Mouse (Mus musculus): ENCODE measurements at regions not wholly inside any gene's neighbourhood (a gene's known extent, or its start where the extent isn't known, plus 50 kb on each side); places are given as distances from the start of the nearest gene placed in this dataset.

DNA sequence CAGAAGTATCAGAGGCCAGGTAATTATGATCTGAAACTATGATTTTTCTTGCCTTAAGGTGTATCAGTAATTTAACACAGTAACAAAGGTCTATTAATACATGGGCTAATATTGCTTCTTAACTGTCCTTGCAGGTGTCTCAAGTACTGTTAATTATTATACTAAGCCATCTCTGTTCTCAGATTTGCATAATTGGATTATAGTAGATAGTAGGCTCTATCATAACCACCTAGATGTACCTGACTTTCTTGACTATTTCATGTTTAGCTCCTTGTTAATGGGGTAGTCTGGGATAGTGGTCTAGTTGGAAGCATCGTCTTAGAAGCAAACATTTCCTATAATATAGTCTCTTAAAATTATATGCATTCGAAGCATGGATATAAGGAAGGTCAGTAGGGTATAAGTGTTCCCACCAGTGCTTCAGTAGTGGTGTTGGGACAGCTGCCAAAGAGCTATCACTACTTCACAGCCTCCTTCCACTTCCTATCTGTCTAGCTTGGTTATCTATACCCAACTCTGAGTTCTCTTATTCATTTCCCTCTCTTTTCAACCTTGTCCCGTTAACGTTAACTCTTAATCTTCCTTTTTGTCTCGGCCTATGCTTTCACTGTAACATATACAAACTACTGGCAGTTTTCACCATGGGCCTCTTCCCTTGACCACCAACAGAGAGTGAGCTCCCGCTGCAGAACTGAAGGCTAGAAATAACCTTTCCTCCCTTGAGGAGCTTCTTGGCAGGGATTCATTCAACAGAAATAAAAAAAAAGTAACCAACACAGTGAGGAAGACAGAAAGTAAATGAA lies 630.9 kb upstream of the Lcorl start:
- peak in 1 of 2 experiments; percentile 13 for DNase-seq
- intact Hi-C loops (cut with DNase I) = no loop called here

DNA sequence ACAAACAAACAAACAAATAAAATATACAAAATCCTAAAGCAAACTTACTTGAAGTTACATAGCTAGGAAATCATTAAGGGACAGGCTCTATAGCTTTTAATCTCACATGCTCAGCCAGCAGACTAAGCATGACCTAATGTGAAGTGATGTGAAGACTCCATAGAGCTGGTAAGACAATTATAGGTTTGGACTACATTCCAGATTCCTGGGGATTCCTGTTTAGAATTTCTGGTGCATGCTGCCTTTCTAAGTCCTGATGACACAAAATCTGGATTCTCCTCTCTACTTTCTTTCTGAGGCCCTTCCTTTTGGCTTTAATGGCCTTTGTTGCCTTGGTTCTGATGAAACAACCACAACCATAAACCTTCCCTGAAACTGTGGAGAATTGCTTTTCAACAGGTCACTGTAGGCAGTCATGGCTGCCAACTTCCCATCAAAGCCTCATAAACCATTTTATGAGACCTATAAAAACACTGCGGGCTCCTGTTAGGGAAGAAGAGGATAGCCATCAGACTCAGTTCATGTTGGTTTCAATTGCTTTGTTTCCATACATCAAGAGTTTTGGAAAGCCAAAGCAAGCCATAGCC lies 629.4 kb upstream of the Lcorl start:
- DNase-seq = no peak
- intact Hi-C loops (cut with DNase I) = no loop called here

GRCm38 (mm10) chr5:46456356-46456755 lies 598.9 kb upstream of the Lcorl start:
- intact Hi-C loops (cut with DNase I) = no loop called here

DNA sequence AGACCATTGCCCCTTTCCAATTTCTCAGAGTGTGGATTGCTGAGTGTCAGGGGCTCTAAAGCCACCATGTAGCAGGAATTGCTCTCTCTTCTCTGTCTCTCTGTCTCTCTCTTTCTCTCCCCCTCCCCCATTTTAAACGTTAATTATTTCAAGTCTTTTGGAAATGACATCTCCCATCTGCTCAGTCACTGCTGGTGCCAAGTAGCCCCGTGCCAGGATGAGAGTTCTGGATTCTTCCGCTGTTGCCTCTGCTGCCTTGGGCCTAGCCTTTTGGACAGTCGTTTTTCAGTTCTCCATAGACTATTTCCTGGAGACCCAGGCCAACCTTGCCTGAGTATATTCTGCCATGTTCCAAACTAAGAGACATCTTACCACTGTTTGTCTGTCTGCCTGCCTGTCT lies 590.9 kb upstream of the Lcorl start:
- intact Hi-C loops (cut with DNase I) = loop anchor here (10.0 kb wide), 2 partner anchors 1527 to 1687 kb away; no protein-coding TSS in a partner anchor
- peak in 1 of 2 experiments; percentile 16 for DNase-seq

More at GRCm38 (mm10) chr5:46456356-46456755, 598.9 kb upstream of the Lcorl start:
- DNase-seq = no peak

DNA sequence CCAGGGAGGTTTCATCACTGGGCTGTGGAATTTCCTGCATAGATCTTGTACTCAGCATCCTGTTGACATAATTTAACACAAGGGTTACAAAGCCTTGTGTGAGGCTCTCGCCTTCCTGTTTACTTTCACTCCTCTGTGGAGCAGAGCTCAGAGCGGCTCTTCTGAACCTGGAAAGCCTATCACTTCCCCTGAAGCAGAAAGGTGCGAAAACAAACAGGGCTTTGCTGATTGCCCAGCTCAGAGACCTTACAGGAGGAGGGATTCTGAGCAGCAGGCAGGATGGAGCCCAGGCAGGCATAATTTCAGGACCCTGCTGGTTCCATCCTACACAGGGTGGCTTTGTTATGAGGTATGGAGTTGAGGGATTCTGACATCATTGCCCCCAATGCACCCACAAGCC lies 588.4 kb upstream of the Lcorl start:
- DNase-seq = no peak
- intact Hi-C loops (cut with DNase I) = loop anchor here (10.0 kb wide), 2 partner anchors 1529 to 1689 kb away; no protein-coding TSS in a partner anchor

DNA sequence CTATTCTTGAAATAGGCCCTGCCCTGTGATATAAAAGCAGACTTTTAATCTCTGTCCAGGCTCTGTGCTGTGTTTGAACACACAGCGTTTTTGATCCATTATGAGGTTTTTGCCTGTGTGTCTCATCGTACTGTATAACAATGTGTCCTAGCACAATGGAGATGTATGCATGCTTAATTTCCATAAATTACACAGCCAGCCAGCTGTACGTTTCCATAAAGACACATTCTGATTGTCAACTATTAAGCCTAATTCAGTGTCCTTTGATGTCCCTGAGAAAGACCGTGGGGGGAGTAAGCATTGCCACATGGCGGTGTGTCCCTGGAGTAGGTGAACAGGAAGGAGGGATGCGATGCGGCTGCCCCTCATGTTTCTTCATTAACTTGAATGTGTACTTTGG lies 587.7 kb upstream of the Lcorl start:
- intact Hi-C loops (cut with DNase I) = loop anchor here (10.0 kb wide), 2 partner anchors 1530 to 1690 kb away; no protein-coding TSS in a partner anchor
- no peak for DNase-seq

DNA sequence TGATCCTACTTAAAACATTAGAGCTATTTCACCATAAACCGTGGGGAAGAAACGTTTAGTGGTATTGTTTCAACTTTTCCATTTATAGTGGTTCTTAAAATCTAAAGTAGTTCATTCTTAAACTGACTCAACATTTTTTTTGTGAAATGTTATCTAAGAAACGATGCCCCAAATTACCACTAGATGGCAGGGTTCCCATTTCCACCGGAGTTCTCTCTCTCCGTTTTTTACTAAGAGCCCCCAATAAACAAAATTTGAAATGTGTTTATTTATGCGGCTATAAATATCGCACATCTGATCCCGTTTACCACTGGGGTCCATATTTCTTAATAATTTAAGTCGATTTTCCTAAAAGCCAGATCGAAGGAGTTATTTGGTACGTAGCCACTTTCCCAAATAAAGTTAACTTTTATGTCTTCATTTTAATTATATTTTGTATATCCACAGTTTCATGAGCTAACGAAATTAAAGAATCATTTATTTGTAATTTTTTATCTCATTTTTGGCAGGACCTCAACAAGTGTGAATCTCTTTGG lies 586.5 kb upstream of the Lcorl start:
- intact Hi-C loops (cut with DNase I) = loop anchor here (10.0 kb wide), 2 partner anchors 1531 to 1691 kb away; no protein-coding TSS in a partner anchor
- DNase-seq = peak; percentile 18 to 43

DNA sequence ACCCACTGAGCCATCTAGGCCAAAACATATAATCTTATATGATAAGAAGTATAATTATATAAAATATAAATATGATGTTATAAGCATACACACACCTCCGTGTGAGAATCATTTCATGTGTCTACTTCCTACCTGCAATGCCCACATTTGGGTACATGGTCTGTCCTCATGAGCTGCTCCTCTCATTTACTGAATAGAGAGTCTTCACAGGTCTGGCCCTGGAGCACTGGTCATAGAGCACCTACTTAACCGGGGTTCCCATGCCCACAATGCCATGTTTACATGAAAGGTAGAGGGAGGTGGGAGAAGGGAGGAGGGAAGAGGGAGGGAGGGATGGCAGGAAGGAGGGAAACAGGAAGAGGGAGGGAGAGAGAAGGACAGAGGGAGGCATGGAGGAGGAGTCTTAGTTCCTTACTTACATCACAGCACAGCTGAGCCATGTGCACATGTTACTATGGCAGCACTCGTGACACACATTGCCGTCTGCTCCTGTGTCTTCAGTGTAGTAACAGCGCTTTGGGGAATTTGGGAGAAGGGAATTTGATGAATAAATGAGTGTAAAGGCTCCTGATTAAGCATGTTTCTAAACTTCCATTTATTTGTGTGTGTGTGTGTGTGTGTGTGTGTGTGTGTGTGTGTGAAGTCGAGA lies 585.3 kb upstream of the Lcorl start:
- DNase-seq = no peak

GRCm38 (mm10) chr5:46441716-46442115 lies 584.3 kb upstream of the Lcorl start:
- DNase-seq = no peak
- intact Hi-C loops (cut with DNase I) = loop anchor here (10.0 kb wide), 2 partner anchors 1533 to 1693 kb away; no protein-coding TSS in a partner anchor

More for the DNA sequence above, 585.3 kb upstream of the Lcorl start:
- intact Hi-C loops (cut with DNase I) = loop anchor here (10.0 kb wide), 2 partner anchors 1532 to 1692 kb away; no protein-coding TSS in a partner anchor

- no peak for DNase-seq
- intact Hi-C loops (cut with DNase I) = no loop called here
Measured at GRCm38 (mm10) chr5:46431644-46432367, 574.4 kb upstream of the Lcorl start.

DNA sequence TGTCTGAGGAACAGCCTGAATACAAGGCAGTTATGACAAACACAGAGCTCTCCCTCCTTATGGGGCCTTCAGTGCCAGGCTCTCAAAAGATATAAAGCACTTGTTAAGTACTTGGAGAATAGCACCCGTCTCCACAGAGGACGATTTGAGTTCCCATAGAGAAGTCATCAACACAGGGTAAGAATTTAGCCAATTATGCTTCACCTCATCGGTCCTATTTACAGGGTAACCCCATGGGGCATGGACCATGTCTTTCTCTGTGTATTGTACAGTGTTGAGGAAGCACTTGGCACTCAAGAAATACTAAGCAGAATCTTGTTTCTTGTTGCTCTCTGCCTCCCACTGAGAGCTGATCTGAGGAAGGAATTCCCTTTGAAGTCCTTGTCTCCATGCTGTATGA lies 565.3 kb upstream of the Lcorl start:
- DNase-seq = no peak
- intact Hi-C loops (cut with DNase I) = no loop called here

- intact Hi-C loops (cut with DNase I) = no loop called here
Measured at GRCm38 (mm10) chr5:46406969-46407368, 549.6 kb upstream of the Lcorl start.

DNA sequence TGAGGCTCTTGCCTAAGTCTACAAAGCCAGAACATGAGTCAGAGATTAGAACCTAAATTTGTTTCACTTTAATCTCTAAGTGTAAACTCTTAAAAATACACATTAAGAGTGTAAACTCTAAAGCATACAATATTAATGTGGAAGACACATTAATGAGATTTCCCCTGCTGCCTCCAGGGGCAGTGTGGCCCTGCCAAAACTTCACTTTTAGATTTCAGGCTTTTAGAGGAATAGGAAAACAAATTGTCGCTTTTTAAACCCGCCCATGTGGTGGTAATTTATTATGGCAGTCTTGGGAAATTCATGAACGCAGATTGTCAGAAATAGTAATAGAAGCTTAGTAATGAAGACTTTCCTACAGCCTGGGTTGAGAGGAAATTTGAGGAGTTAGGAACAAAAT lies 549.0 kb upstream of the Lcorl start:
- DNase-seq = peak in 1 of 2 experiments; percentile 2
- intact Hi-C loops (cut with DNase I) = no loop called here

More at GRCm38 (mm10) chr5:46406969-46407368, 549.6 kb upstream of the Lcorl start:
- no peak for DNase-seq

- intact Hi-C loops (cut with DNase I) = no loop called here
- DNase-seq = no peak
Measured at GRCm38 (mm10) chr5:46386591-46386990, 529.2 kb upstream of the Lcorl start.

DNA sequence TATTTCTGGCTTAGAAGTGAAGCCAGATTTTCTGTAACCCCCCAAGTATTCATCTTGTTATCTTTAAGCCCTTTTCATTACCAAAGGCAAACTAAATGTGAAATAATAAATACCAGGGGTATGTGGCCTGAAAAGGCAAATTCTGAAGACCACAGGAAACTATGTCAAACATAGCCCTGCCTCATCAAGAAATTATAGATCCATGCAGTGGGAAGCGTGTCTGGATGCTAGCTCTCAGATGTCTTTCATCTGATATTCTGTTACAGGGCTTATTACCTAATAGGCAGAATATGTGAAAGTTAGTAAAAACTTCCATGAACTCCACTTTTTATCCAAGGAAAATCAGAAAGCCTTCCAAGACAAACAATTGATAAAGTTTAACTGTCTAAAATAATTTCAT lies 509.9 kb upstream of the Lcorl start:
- DNase-seq = no peak
- intact Hi-C loops (cut with DNase I) = no loop called here

DNA sequence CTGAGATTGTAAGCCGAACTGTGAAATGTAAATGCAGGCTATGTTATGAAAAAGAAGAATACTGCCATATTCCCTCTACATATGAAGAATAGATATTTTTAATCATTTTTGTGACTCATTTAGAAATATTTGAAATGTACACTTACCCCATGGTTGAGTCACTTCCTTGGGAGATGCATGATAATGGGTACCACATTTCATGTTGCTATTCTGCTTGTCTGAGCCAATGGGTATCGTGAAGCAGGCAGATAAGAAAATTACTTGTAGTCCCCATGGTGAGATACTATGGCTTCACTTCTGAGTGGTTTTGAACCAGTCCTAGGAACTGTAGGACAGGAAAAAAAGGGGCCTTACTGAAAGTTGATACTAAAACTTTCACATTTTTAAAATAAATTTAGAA lies 506.2 kb upstream of the Lcorl start:
- no peak for DNase-seq
- intact Hi-C loops (cut with DNase I) = no loop called here

GRCm38 (mm10) chr5:46361637-46362036 lies 504.2 kb upstream of the Lcorl start:
- DNase-seq = no peak
- intact Hi-C loops (cut with DNase I) = no loop called here

- intact Hi-C loops (cut with DNase I) = loop anchor here (5.0 kb wide), 3 partner anchors 421 to 681 kb away; partner anchors contain the start of genes Lcorl and Ncapg
- no peak for DNase-seq
Measured at GRCm38 (mm10) chr5:46348448-46348847, 491.0 kb upstream of the Lcorl start.

DNA sequence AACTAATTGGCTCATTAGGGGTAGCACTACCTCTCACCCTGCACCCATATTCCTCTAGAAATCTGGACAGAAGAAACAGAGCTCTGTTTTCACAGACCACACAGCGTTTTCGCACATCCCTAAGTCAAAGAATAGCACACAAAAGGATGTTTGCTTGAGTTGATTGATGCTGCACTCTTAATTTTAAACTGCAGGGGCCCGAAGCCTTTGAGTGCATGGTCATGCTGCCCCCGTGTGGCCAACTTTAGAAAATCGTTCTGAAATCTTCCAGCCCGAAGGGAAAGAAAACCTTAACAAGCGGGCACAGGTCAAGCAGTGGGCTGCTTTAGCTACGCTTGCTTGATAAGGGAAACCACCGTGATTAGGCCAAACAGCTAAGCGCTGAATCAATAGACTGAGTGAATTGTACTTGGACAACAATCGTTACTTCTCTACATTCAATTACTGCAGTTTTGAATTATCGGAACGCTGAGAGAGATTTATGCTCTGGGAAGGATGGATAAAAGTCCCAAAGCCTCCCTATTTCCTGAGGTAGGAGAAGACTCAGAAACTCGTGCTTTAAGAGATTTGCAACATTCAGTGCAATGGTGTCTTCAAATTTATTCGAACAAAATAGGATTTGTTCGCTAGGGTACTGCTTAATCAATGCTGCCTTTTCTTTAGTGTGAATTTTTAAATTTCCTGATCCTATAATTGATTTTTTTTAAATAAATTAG lies 490.1 kb upstream of the Lcorl start:
- peak; percentile 67 to 86 for DNase-seq
- intact Hi-C loops (cut with DNase I) = loop anchor here (2.0 to 5.0 kb wide), 4 partner anchors 420 to 873 kb away; partner anchors contain the start of genes Lcorl and Ncapg
